Mouse (Mus musculus) olfactory bulb, adult 2 months (tissue): ENCODE data around the gene Pik3cd. TPM values are rescaled to one million over a fixed set of nuclear protein-coding genes. Genes with fewer than 3 reads are reported as not detected.

ENCODE experiments used
- H3K27ac ChIP-seq: fragments of 200-500 bp; 2 replicates; pipeline ENCODE4 v1.5.1; 2012; ENCODE audit warnings: low read depth, low read length; ENCODE audit not compliant: insufficient read depth
- H3K4me1 ChIP-seq: fragments of 200-500 bp; 2 replicates; pipeline ENCODE4 v1.6.1; 2012; ENCODE audit warnings: low read length; ENCODE audit not compliant: control insufficient read depth, insufficient read depth
- H3K4me3 ChIP-seq: fragments of 200-500 bp; 2 replicates; pipeline ENCODE4 v1.5.1; 2012; ENCODE audit warnings: mild to moderate bottlenecking, low read depth, low read length, moderate library complexity; ENCODE audit not compliant: insufficient read depth
- CTCF ChIP-seq: fragments of 200-500 bp; IDR thresholded peaks from 2 replicates; pipeline ENCODE4 v1.5.1; 2012; ENCODE audit warnings: low read depth, mild to moderate bottlenecking, low read length, moderate library complexity; ENCODE audit not compliant: insufficient read depth
- POLR2A ChIP-seq: fragments of 200-500 bp; IDR thresholded peaks from 2 replicates; pipeline ENCODE4 v1.6.1; 2012; ENCODE audit warnings: mild to moderate bottlenecking, low read depth, low read length, moderate library complexity; ENCODE audit not compliant: insufficient read depth
- WGBS: fragments of 180-500 bp; shearing (Covaris S2); methylation state at CpG from one replicate; pipeline ENCODE4 v1.1.7; 2018; 5-methylcytosine and 5-hydroxymethylcytosine counted together
- polyA plus RNA-seq: library from polyadenylated mRNA; stranded (reverse); fragments of >200 nt; gene quantifications from 2 replicates; pipeline ENCODE4 v1.2.4, GENCODE M21; 2012; ENCODE audit warnings: low replicate concordance; ENCODE audit not compliant: missing spikeins, insufficient read depth, insufficient read length

Gene Pik3cd
- polyA plus RNA-seq, 1 experiment = not detected

GRCm38 (mm10) chr4:149684841-149685623 is 17.3 kb downstream of the Pik3cd start:
- Histone ChIP-seq H3K27ac (no peak overlapping the region), H3K4me1 (no peaks in the 10 kb centered on the region), H3K4me3 (no peak overlapping the region)
- WGBS = 92% methylated on average over 11 of the region's 11 CpGs
- TF ChIP-seq CTCF (no peak), POLR2A (no peak)

GRCm38 (mm10) chr4:149683875-149684274 is 18.5 kb downstream of the Pik3cd start:
- Histone ChIP-seq H3K4me3 (no peak overlapping the region), H3K4me1 (no peaks in the 10 kb centered on the region), H3K27ac (no peak overlapping the region)
- TF ChIP-seq POLR2A (no peak), CTCF (no peak)
- 47% methylated on average over 7 of the region's 7 CpGs for whole genome bisulfite sequencing

- no peak for TF ChIP-seq POLR2A
- no peak for TF ChIP-seq CTCF
- Histone ChIP-seq H3K27ac (no peak overlapping the region), H3K4me3 (no peak overlapping the region), H3K4me1 (peaks cover 11% of the 10 kb centered on the region)
- WGBS = 79% methylated on average over 11 of the region's 11 CpGs
Observed at GRCm38 (mm10) chr4:149679056-149679770, 23.2 kb downstream of the Pik3cd start.

DNA sequence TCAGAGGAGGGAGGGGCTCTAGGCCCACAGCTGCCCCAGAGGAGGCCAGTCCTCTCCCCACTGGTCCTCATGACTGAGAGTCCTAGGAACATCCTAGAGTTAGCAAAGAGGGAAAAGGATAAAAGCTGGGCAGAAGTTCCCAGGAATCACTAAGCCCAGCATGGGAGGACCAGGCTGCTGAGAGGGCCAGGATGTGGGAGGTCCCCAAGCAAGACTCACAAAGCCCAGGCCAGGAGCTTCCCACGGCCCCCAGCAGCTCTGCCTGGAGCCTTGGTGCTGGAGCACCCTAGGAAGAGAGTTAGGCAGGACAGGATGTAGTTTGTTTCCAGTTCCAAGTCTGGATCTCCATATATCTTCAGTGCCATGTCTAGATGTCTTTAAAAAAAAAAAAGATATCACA is 24.4 kb downstream of the Pik3cd start:
- H3K27ac ChIP-seq = no peak overlapping the region
- TF ChIP-seq POLR2A (no peak), CTCF (no peak)
- H3K4me1 ChIP-seq = peaks cover 11% of the 10 kb centered on the region
- no peak overlapping the region for H3K4me3 ChIP-seq
- WGBS = 59% methylated on average over 1 of the region's 1 CpGs

DNA sequence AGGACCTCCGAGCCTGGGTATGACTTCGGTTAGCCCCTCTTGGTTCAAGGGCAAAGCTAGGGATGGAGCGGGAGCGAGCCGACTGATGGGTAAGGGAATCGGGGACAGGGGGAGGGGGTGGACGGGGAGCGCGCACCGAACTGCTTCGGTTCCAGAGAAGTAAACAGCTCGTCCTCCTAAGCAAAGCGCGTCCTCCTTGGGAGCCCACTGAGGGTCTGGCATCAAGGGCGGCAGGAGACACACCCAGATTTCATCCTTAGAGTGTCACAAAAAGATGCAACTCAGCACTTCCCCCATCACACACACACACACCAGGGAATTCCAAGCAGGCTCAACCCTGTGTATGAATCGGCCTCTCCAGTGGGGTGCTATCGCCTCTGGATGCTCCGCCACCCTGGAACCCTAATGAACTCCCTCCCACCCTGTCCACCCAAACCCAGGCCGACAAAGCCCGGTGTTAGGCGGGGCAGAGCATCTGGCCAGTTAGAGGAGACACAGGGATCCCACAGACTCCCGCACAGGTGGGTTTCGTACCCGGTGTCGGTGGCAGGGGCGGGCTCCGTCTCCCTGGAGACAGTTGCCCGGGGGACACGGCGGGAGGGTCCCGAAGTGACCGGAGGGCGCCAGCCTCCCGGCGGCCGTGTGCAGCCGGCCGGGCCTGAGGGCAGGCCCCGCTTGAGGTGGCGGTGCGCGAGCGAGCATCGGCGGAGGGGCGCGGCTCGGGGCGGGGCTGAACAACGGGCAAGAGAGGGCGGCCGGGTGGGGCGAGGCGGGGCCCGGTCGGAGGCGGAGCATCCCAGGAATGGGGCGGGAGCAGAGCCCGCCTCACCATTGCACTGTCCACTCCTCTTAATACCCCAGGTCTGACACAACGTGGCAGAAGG is 26.8 kb downstream of the Pik3cd start:
- TF ChIP-seq POLR2A (0 out of 2 replicates have a peak, but pooled peaks have one; percentile 9), CTCF (no peak)
- peaks cover 11% of the 10 kb centered on the region for H3K4me1 ChIP-seq
- WGBS = 1% methylated on average over 60 of the region's 60 CpGs
- no peak overlapping the region for H3K27ac ChIP-seq
- H3K4me3 ChIP-seq = peak overlapping the region; percentile 71

- H3K27ac ChIP-seq = no peak overlapping the region
- peak overlapping the region; percentile 71 for H3K4me3 ChIP-seq
- H3K4me1 ChIP-seq = peaks cover 11% of the 10 kb centered on the region
- WGBS = 22% methylated on average over 8 of the region's 8 CpGs
- TF ChIP-seq CTCF = no peak
- TF ChIP-seq POLR2A = no peak
Observed at GRCm38 (mm10) chr4:149674814-149675377, 27.5 kb downstream of the Pik3cd start.

DNA sequence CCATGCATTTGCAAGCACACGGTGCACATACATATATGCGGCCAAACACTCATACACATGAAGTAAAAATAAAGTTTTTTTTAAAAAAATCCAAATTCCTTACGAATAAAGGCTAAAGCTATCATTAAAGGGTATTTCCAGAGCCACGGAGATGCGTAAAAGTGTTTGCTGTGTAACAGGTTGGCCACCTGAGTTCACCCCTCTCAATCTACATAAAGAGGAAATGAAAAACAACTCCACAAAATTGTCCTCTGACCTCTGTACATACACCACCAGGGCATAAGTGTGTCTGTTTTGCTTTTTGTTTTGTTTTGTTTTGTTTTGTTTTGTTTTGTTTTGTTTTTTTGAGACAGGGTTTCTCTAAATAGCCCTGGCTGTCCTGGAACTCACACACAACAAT is 29.6 kb downstream of the Pik3cd start:
- no peak overlapping the region for H3K27ac ChIP-seq
- peaks cover 11% of the 10 kb centered on the region for H3K4me1 ChIP-seq
- no peak overlapping the region for H3K4me3 ChIP-seq
- TF ChIP-seq POLR2A (no peak), CTCF (no peak)
- WGBS = 93% methylated on average over 5 of the region's 5 CpGs

DNA sequence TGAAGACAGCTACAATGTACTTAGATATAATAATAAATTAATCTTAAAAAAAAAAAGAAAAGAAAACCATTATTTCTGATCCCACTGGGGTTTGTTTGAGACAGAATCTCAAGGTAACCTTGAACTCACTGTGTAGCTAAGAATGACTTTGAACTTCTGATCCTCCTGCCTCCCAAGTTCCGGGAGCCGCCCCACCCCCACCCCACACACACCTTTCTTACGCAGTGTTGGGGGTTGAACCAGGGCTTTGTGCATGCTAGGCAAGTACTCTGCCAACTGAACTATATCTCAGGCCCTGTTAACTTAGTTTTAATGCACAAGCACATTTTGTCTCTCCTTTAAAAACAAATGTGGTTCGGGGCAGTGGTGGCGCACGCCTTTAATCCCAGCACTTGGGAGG is 31.2 kb downstream of the Pik3cd start:
- H3K4me3 ChIP-seq = no peak overlapping the region
- H3K27ac ChIP-seq = no peak overlapping the region
- TF ChIP-seq CTCF = no peak
- TF ChIP-seq POLR2A = no peak
- 96% methylated on average over 6 of the region's 6 CpGs for WGBS
- peaks cover 9% of the 10 kb centered on the region for H3K4me1 ChIP-seq

DNA sequence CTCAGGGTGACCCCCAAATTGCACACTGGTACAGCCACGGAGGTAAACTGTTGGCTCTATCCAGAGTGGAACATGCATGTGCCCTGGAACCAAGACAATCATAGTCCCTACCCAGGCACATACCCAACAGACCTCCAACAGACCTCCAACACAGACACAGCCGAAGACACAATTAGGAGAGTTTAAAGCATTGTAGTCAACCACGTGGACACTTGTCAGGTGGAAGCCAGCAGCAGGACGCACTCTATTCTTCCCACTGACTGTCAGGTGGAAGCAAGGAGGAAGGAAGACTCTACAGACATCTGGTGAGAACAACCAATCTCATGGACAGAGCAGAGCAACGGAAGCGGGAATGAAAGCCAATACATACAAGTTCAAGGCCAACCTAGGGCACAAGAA is 36.7 kb downstream of the Pik3cd start:
- TF ChIP-seq CTCF (no peak), POLR2A (no peak)
- Histone ChIP-seq H3K4me1 (no peaks in the 10 kb centered on the region), H3K27ac (no peak overlapping the region), H3K4me3 (no peak overlapping the region)
- WGBS = 91% methylated on average over 6 of the region's 6 CpGs
